Comparison of ENCODE assay signal across 9 mouse cellular contexts in genomic region chr7:67445203-67446041, GRCm38 (mm10).
A peak's percentile ranks its signal among the peaks of the same experiment; 100 is the strongest.
DNase-seq lines count a peak whose midpoint lies in the region; ATAC-seq and TF ChIP-seq lines count a peak whose summit lies in the region.
"Had no signal": no experiment of that assay in that cellular context is flagged by ENCODE, and none has a peak within 500 bp of the region (broad histone marks: within the 10 kb centered on the region; RNA-seq: fewer than 3 reads in every experiment).

No protein-coding gene starts in this region.

- no peak overlapping the region for H3K4me3 ChIP-seq in kidney, adult 2 months (ENCODE audit: insufficient read depth, low read depth, low read length)
- no peak overlapping the region for H3K4me3 ChIP-seq in ES-E14 (ENCODE audit: insufficient read depth in 1 of 2, low read depth in 1 of 2, low read length in 2 of 2, poor library complexity in 1 of 2, severe bottlenecking in 1 of 2)
- peak overlapping the region; percentile 55 for H3K4me3 ChIP-seq in gastrocnemius, adult 2 months
- no peak overlapping the region for H3K4me3 ChIP-seq in limb, embryonic 11.5 days (ENCODE audit: low read depth, low read length)
- no peak overlapping the region for H3K4me3 ChIP-seq in neural tube, embryonic 12.5 days
- no peak overlapping the region for H3K4me3 ChIP-seq in cerebellum, adult 2 months (replicated peaks; ENCODE audit: insufficient read depth, low read depth, low read length)

- no peak for TF ChIP-seq CTCF in kidney, adult 2 months (conservative IDR thresholded peaks at IDR 0.05; ENCODE audit: insufficient read depth, insufficient read length, low read depth, low read length)
- TF ChIP-seq CTCF in gastrocnemius, adult 2 months (IDR thresholded peaks at IDR 0.05): no peak
- TF ChIP-seq CTCF in cerebellum, adult 2 months (IDR thresholded peaks at IDR 0.05; ENCODE audit: borderline replicate concordance, insufficient read depth, low read depth, low read length): no peak

- TF ChIP-seq POLR2A in kidney, adult 2 months (IDR thresholded peaks at IDR 0.05; ENCODE audit: low read depth, low read length): no peak
- TF ChIP-seq POLR2A in cerebellum, adult 2 months (IDR thresholded peaks at IDR 0.05; ENCODE audit: borderline replicate concordance, insufficient read depth, low read length): no peak

- intact Hi-C loops in gastrocnemius, adult 2 months (cut with DNase I): loop anchor here (2.0 to 5.0 kb wide), 2 partner anchors 42 to 73 kb away; partner anchors contain the start of gene Mef2a

- peak; percentile 15 for DNase-seq in kidney, adult 2 months
- no peak for DNase-seq in kidney, adult 11 months
- DNase-seq in ES-E14 (ENCODE audit: low read depth, low spot score): no peak
- peak; percentile 83 for DNase-seq in gastrocnemius, adult 2 months
- DNase-seq in limb, embryonic 11.5 days (ENCODE audit: low spot score): peak; percentile 37
- no peak for DNase-seq in cerebellum, adult 2 months

- H3K9ac ChIP-seq in ES-E14 (ENCODE audit: insufficient read depth, low read depth, low read length, poor library complexity, severe bottlenecking): no peak overlapping the region
- H3K9ac ChIP-seq in limb, embryonic 11.5 days (ENCODE audit: low read length): 0 out of 2 replicates have a peak overlapping the region, but pooled peaks have one; percentile 2
- no peak overlapping the region for H3K9ac ChIP-seq in neural tube, embryonic 12.5 days

- H3K4me2 ChIP-seq in limb, embryonic 11.5 days (ENCODE audit: low read depth, severe bottlenecking): no peak overlapping the region
- no peak overlapping the region; the same call in 1 of the 2 replicates for H3K4me2 ChIP-seq in neural tube, embryonic 12.5 days (replicated peaks)

- ATAC-seq in limb, embryonic 11.5 days (ENCODE audit: insufficient number of reproducible peaks, low FRiP score, low TSS enrichment, low read depth): 0 out of 2 replicates have a peak, but pooled peaks have one; percentile 8
- ATAC-seq in neural tube, embryonic 12.5 days (ENCODE audit: low FRiP score, low read depth): peak; percentile 42
- no peak for ATAC-seq in megakaryocyte-erythroid progenitor cell, adult 5-6 weeks (replicated peaks; ENCODE audit: low FRiP score, low TSS enrichment, poor library complexity, severe bottlenecking)

- H3K27me3 ChIP-seq in kidney, adult 2 months (replicated peaks; ENCODE audit: control insufficient read depth, insufficient read depth, low read length): no peaks in the 10 kb centered on the region
- no peaks in the 10 kb centered on the region for H3K27me3 ChIP-seq in limb, embryonic 11.5 days (ENCODE audit: control insufficient read depth, insufficient read depth, low read length)
- no peaks in the 10 kb centered on the region for H3K27me3 ChIP-seq in neural tube, embryonic 12.5 days (replicated peaks)
- no peaks in the 10 kb centered on the region for H3K27me3 ChIP-seq in cerebellum, adult 2 months (ENCODE audit: control insufficient read depth, insufficient read depth, low read length)

- H3K4me1 ChIP-seq in kidney, adult 2 months (ENCODE audit: control insufficient read depth, insufficient read depth, low read length): no peaks in the 10 kb centered on the region
- H3K4me1 ChIP-seq in ES-E14 (ENCODE audit: control insufficient read depth in 2 of 2, insufficient read depth in 2 of 2, low read length in 2 of 2, poor library complexity in 1 of 2): no peaks in the 10 kb centered on the region
- H3K4me1 ChIP-seq in limb, embryonic 11.5 days (ENCODE audit: control insufficient read depth, insufficient read depth, low read length): peaks cover 24% of the 10 kb centered on the region; the same call in 1 of the 2 replicates
- H3K4me1 ChIP-seq in neural tube, embryonic 12.5 days: peaks cover 36% of the 10 kb centered on the region
- H3K4me1 ChIP-seq in cerebellum, adult 2 months (ENCODE audit: control insufficient read depth, insufficient read depth, low read length): peaks cover 16% of the 10 kb centered on the region

- no peaks in the 10 kb centered on the region for H3K36me3 ChIP-seq in kidney, adult 2 months (ENCODE audit: control insufficient read depth, insufficient read depth, low read length)
- no peaks in the 10 kb centered on the region for H3K36me3 ChIP-seq in ES-E14 (ENCODE audit: control insufficient read depth, insufficient read depth, low read length, poor library complexity, severe bottlenecking)
- H3K36me3 ChIP-seq in limb, embryonic 11.5 days (ENCODE audit: control insufficient read depth, insufficient read depth, low read length): no peaks in the 10 kb centered on the region
- H3K36me3 ChIP-seq in neural tube, embryonic 12.5 days: no peaks in the 10 kb centered on the region
- H3K36me3 ChIP-seq: G1E had no signal

- in situ Hi-C loops in ES-E14 (cut with MboI; ENCODE audit: low sequenced_read_pairs in 2 of 2, unreplicated experiment in 2 of 2): no loop called here

- WGBS in kidney, adult 2 months: 63% methylated on average over 12 of the region's 12 CpGs
- 41% methylated on average over 12 of the region's 12 CpGs for WGBS in limb, embryonic 11.5 days
- 22% methylated on average over 12 of the region's 12 CpGs for WGBS in neural tube, embryonic 12.5 days
- 77% methylated on average over 12 of the region's 12 CpGs for WGBS in cerebellum, adult 2 months

- H3K27ac ChIP-seq in kidney, adult 2 months (ENCODE audit: insufficient read depth, low read depth, low read length): peak overlapping the region; percentile 7; the same call in 1 of the 2 replicates
- H3K27ac ChIP-seq in ES-E14 (ENCODE audit: insufficient read depth, low read depth, low read length, poor library complexity, severe bottlenecking): no peak overlapping the region
- peak overlapping the region; percentile 93 for H3K27ac ChIP-seq in gastrocnemius, adult 2 months
- no peak overlapping the region for H3K27ac ChIP-seq in limb, embryonic 11.5 days (replicated peaks; ENCODE audit: low read depth, low read length)
- peak overlapping the region; percentile 38; the same call in 1 of the 2 replicates for H3K27ac ChIP-seq in neural tube, embryonic 12.5 days
- no peak overlapping the region for H3K27ac ChIP-seq in cerebellum, adult 2 months (ENCODE audit: insufficient read depth, low read length)

- H3K9me3 ChIP-seq in ES-E14 (ENCODE audit: control insufficient read depth, insufficient read depth, low read depth, low read length): no peaks in the 10 kb centered on the region
- H3K9me3 ChIP-seq in limb, embryonic 11.5 days (ENCODE audit: control insufficient read depth, low read length): no peaks in the 10 kb centered on the region
- no peaks in the 10 kb centered on the region for H3K9me3 ChIP-seq in neural tube, embryonic 12.5 days
- H3K9me3 ChIP-seq: G1E had no signal

TF ChIP-seq in ES-E14, 5 proteins besides CTCF, POLR2A, EP300 and RAD21:
- TF ChIP-seq CHD2 (IDR thresholded peaks at IDR 0.05; ENCODE audit: low read depth, low read length) (no peak), MAFK (IDR thresholded peaks at IDR 0.05; ENCODE audit: insufficient read depth, low read depth, low read length) (peak; percentile 12; the same call in 1 of the 2 replicates)
TF ChIP-seq in ES-E14: peak in this region for 1.

Comparison
In these comparisons a context has a peak if more than half of its experiments do, and no peak if none do; other contexts are left out.
1. DNase-seq: peak in kidney, adult 2 months (single experiment), gastrocnemius, adult 2 months (single experiment) and limb, embryonic 11.5 days (single experiment); none in kidney, adult 11 months (single experiment), ES-E14 (single experiment) and cerebellum, adult 2 months (0 of 2).
2. H3K27ac ChIP-seq: peak in kidney, adult 2 months (single experiment), gastrocnemius, adult 2 months (single experiment) and neural tube, embryonic 12.5 days (single experiment); none in ES-E14 (single experiment), limb, embryonic 11.5 days (single experiment) and cerebellum, adult 2 months (single experiment).